Mouse (Mus musculus): ENCODE data around the gene Hpse2.

- TF ChIP-seq CTCF (conservative IDR thresholded peaks at IDR 0.05; ENCODE audit: insufficient read depth, insufficient read length, low read depth, low read length) (0 out of 2 replicates have a peak, but pooled peaks have one; percentile 10), POLR2A (IDR thresholded peaks at IDR 0.05; ENCODE audit: low read depth, low read length) (no peak)
These were observed 608.5 kb downstream of the Hpse2 start, which contains the start of gene Hps1 for GRCm38 (mm10) chr19:42779531-42780155.

Data from kidney, adult 2 months (tissue).